In the genomic region with DNA sequence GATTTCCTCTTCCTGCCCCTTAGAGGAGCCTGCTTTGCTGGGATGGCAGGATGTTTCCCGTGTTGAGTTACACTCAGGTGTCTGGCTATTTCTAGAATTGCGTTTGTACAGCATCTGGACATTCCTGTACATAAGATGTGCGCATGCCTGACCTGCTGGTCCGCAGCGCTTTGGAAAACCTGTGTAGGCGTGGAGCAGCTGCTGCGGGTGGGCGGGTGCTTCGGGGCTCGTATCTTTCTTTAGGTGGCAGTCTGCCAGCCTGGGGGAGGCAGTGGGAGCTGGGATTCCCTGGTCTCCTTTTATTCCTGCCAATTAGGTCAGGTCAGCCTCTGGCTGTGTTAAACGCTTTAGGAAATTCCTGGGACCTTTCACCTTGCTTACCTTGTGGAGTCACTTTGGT, we compare ENCODE assay signal across 1 mouse cellular context.
A peak's percentile ranks its signal among the peaks of the same experiment; 100 is the strongest.
TF ChIP-seq lines count a peak whose summit lies in the region.

No protein-coding gene starts in this region.

TF ChIP-seq in MEL, 35 proteins besides CTCF, POLR2A, EP300 and RAD21:
- TF ChIP-seq NRF1 (IDR thresholded peaks at IDR 0.05; ENCODE audit: insufficient read depth, low read depth, low read length, poor library complexity, severe bottlenecking) (0 out of 2 replicates have a peak, but pooled peaks have one; percentile 34), MEF2A (IDR thresholded peaks at IDR 0.05; ENCODE audit: extremely low read depth, insufficient replicate concordance, low read depth, low read length, poor library complexity, severe bottlenecking) (no peak), MAZ (IDR thresholded peaks at IDR 0.05; ENCODE audit: low read depth, low read length) (no peak)
